Mouse (Mus musculus): ENCODE results near the gene Nfkbil1.

Gene Nfkbil1

GRCm38 (mm10) chr17:35200398-35200797, 35.2 kb downstream of the Nfkbil1 start:
- DNase-seq, result peak in 1 of 2 experiments; percentile 58

GRCm38 (mm10) chr17:35198946-35199345, 36.6 kb downstream of the Nfkbil1 start:
- DNase-seq, result no peak

DNA sequence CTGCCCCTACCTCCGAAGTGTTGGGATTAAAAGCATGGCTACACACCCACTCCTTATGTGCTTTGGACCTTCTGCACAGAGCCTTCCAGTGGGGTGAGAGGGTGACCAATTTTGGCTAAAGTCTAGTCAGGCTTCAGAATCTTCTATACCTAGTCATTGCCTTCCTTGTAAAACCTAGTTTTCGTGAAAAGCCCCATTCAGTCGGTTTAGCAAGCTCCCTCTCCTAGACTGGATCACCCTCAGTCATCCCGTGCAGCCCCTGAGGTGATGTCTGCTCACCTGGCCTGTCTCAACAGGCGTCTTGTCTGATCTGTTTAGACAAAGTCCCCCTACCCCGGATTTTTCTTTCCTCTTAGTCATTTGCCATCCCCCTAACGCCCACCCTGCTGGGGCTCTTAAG, 37.6 kb downstream of the Nfkbil1 start:
- no peak for DNase-seq

DNA sequence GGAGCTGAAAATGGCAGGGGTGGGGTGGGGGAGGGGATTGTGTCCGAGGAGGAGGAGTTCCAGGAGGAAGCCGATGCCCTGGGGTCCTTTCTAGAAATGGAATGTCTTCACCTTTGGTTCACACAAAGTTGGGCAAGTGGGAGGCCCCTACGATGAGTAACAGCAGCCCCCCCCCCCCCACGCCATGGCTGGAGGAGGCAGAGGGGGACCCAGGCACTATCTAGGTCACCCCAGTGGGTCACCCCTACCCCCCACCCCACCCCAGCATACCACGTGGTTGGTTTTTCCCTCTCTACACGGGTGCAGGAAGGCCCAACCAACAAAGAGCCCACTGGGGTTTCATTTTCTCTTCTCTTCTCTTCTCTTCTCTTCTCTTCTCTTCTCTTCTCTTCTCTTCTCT, 38.5 kb downstream of the Nfkbil1 start:
- no peak for DNase-seq

DNA sequence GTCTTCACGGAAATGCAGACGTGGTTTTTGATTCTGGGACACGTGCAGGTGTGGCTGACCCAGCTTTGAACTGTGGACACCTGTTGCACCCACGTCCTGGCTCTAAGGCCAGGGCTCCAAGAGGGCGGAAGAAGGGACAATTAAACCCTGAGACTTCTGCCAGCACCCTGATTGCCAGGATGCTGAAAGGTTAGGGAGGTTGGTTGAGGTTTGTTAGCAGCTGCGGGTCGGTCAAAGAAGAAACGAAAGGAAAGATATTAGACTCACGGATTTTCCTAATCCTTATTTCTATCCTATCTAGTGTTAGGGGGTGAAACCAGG, 39.3 kb downstream of the Nfkbil1 start:
- no peak for DNase-seq

DNA sequence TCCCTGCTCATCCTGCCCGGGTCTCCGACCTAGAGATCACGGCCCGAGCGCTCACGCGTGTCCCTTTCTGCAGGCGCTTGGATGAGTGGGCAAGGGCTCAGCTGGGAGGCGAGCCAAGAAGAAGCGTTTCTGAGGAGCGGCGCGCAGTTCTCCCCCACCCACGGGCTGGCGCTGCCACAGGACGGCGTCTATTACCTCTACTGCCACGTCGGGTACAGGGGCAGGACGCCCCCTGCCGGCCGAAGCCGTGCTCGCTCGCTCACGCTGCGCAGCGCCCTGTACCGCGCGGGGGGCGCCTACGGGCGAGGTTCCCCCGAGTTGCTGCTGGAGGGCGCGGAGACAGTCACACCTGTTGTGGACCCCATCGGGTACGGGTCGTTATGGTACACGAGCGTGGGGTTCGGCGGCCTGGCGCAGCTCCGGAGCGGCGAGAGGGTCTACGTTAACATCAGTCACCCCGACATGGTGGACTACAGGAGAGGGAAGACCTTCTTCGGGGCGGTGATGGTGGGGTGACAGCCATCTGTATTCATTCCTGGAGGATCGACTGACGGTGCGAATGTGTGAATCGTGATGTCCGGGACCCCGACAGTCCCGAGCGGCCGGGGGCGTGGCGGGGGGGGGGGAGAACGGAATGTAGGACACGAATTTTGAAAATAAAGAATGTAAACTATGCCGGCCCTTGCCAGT, 39.8 kb downstream of the Nfkbil1 start:
- DNase-seq, result peak; percentile 83 to 93

GRCm38 (mm10) chr17:35194844-35195630, 40.6 kb downstream of the Nfkbil1 start:
- DNase-seq, result peak; percentile 49 to 58

- DNase-seq, result peak; percentile 77 to 86
These were observed 41.4 kb downstream of the Nfkbil1 start, which contains the start of gene Ltb for GRCm38 (mm10) chr17:35193881-35194843. TSS of gene Ltb (plus strand) at chr17:35194439.

DNA sequence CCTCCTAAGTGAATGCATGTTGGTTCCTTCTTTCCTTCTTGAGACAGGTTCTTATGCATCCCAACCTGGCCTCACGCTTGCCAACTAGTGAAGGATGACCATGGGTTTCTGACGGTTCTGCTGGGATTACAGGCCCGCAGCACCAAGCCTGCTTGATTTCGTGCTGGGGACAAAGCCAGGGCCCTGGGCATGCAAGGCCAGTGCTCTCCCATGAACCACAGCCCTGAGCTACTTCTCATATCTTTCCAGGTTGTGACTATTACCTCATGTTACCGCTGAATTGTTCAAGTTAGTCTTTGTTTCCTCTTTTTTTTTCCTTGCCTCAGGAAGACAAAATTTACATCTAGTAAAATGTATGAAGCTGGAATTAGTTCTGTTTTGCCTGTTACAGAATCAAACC, 42.7 kb downstream of the Nfkbil1 start:
- DNase-seq, result no peak

GRCm38 (mm10) chr17:35191723-35192122, 43.9 kb downstream of the Nfkbil1 start:
- DNase-seq, result no peak

- peak; percentile 45 to 56 for DNase-seq
These were observed 45.5 kb downstream of the Nfkbil1 start for GRCm38 (mm10) chr17:35190096-35190495.

- no peak for DNase-seq
These were observed 46.4 kb downstream of the Nfkbil1 start for GRCm38 (mm10) chr17:35189186-35189585.

- DNase-seq, result no peak
These were observed 47.5 kb downstream of the Nfkbil1 start, which contains the start of gene Lst1 for GRCm38 (mm10) chr17:35187959-35188610. TSS of gene Lst1 (minus strand) at chr17:35188439.

- no peak for DNase-seq
These were observed 48.2 kb downstream of the Nfkbil1 start for GRCm38 (mm10) chr17:35187345-35187744.

DNA sequence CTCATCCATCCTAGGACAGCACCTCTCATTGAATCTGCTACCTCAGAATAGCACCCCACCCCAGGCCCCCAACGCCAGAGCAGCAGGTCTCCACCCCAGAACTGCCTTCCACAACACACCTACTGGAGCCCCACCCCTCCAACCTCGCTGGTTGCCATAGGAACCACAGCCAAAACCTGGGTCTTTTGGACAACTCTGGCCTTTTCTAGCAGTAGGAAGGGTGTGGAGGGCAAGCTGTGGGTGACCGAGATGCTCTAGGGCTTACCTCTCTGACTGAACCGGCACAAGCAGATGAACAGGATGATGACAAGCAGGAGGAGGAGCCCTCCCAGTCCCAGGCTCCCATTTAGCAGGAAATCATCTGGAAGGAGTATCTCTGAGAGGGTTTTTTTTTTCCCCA, 48.9 kb downstream of the Nfkbil1 start:
- DNase-seq, result peak; percentile 61 to 63

- peak; percentile 73 to 89 for DNase-seq
These were observed 49.7 kb downstream of the Nfkbil1 start for GRCm38 (mm10) chr17:35185639-35186611.

DNA sequence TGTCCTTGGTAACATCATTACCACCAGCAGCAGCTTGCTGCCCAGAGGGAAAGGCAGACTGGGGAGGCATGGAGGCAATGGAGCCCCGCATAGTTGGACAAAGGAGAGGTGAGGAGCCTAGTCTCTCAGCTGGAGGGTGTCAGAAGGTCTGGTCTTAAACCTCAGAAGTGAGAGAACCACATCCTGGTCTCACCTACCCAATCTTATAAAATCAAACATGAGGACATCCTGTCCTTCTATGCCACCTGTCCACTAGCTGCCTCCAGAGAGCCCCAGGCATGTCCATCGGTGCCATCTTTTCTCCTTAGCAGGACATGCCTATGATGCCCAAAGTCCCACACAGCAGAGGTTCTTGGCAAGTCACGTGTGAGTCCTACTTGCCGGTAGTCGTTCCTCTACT, 55.5 kb downstream of the Nfkbil1 start:
- no peak for DNase-seq

GRCm38 (mm10) chr17:35178528-35178927, 57.1 kb downstream of the Nfkbil1 start:
- DNase-seq, result peak; percentile 72 to 80

DNA sequence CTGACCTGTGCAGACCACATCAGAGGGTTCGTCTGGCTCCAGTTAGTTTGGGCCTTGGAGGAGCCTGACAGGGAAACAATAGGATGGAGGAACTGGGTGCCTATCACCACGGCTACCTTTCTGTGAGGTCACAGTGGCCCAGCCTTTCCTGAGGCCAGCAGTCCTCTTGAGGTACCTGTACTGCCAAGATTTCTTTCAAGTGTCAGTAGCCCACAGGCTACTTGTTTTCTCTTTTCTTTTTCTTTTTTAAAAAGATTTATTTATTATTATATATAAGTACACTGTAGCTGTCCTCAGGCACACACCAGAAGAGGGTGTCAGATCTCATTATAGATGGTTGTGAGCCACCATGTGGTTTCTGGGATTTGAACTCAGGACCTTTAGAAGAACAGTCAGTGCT, 59.6 kb downstream of the Nfkbil1 start, which contains the start of gene Aif1:
TSS of gene Aif1 (minus strand) at position 101 of the 400 bp plus-strand sequence.
- DNase-seq, result no peak

- peak; percentile 38 to 47 for DNase-seq
These were observed 60.2 kb downstream of the Nfkbil1 start for GRCm38 (mm10) chr17:35175382-35175781.
